In the genomic region with DNA sequence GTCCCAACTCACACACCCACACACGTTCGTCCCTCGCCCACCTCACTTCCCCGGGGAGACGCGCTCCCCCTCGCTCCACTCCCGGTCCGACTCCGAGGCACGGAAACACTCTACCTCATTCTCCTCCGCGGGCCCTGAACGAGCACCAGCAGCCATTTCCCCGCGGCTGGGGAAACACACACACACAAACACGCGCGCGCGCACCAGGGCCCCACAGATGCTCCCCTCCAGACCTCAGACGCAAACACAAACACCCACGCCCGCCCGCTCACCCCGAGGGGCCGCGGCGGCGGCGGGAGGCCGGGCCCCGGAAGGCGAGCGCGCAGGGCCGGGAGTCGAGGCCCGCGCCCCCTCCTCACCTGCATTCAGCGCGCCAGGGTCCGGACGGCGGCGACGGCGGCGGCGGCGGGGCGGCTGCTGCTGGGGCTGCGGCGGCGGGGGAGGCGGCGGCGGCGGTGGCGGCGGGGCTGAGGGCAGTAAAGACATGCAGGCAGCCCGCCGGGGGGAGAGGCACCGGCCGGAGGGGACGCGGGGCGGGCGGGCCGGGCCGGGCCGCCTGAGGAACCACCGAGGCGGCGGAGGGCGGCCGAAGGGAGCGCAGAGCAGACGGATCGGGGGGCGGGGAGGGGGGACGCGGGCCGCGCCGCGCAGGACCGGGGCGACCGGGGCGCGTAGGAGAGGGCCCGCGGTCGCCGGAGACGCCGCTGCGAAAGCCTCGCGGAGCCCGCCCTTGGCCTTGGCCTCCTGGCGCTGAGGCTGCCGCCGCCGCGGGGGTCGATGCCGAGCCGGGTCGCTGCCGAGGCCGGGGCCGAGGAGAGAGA, we compare ENCODE assay signal across 8 mouse cellular contexts. TPM values are rescaled to one million over a fixed set of nuclear protein-coding genes. Genes with fewer than 3 reads are reported as not detected.
A peak's percentile ranks its signal among the peaks of the same experiment; 100 is the strongest.
DNase-seq lines count a peak whose midpoint lies in the region; ATAC-seq lines count a peak whose summit lies in the region.

No protein-coding gene starts in this region.

- H3K4me2 ChIP-seq in neural tube, embryonic 11.5 days (ENCODE audit: low read depth) = peak overlapping the region; percentile 78
- peak overlapping the region; percentile 67 for H3K4me2 ChIP-seq in embryonic facial prominence, embryonic 13.5 days
- peak overlapping the region; percentile 64 for H3K4me2 ChIP-seq in limb, embryonic 12.5 days
- H3K4me2 ChIP-seq in midbrain, embryonic 12.5 days (replicated peaks) = peak overlapping the region; percentile 75

- H3K9ac ChIP-seq in neural tube, embryonic 11.5 days (ENCODE audit: low read length) = peak overlapping the region; percentile 96
- H3K9ac ChIP-seq in embryonic facial prominence, embryonic 13.5 days = peak overlapping the region; percentile 99
- H3K9ac ChIP-seq in limb, embryonic 12.5 days (replicated peaks) = peak overlapping the region; percentile 99
- peak overlapping the region; percentile 92 for H3K9ac ChIP-seq in midbrain, embryonic 12.5 days (replicated peaks)

- WGBS in neural tube, embryonic 11.5 days = under 1% methylated on average over 65 of the region's 114 CpGs
- under 1% methylated on average over 78 of the region's 114 CpGs for WGBS in embryonic facial prominence, embryonic 13.5 days
- WGBS in limb, embryonic 12.5 days = 1% methylated on average over 104 of the region's 114 CpGs
- under 1% methylated on average over 37 of the region's 114 CpGs for WGBS in midbrain, embryonic 12.5 days

- peak; percentile 68 for ATAC-seq in neural tube, embryonic 11.5 days (ENCODE audit: insufficient read depth, low FRiP score, low TSS enrichment)
- peak; percentile 56 for ATAC-seq in embryonic facial prominence, embryonic 13.5 days (ENCODE audit: insufficient number of reproducible peaks, insufficient read depth, low FRiP score, low TSS enrichment, low read depth)
- ATAC-seq in limb, embryonic 12.5 days (ENCODE audit: insufficient number of reproducible peaks, insufficient read depth, low FRiP score, low TSS enrichment, low read depth) = peak; percentile 53; the same call in 1 of the 2 replicates
- ATAC-seq in midbrain, embryonic 12.5 days (ENCODE audit: low FRiP score, low read depth) = peak; percentile 71

- H3K9me3 ChIP-seq in neural tube, embryonic 11.5 days (ENCODE audit: control insufficient read depth, low read length) = no peaks in the 10 kb centered on the region
- H3K9me3 ChIP-seq in embryonic facial prominence, embryonic 13.5 days = no peaks in the 10 kb centered on the region
- H3K9me3 ChIP-seq in limb, embryonic 12.5 days = 0 out of 2 replicates have a peak, but pooled peaks cover 2% of the 10 kb centered on the region
- peaks cover 2% of the 10 kb centered on the region; the same call in 1 of the 2 replicates for H3K9me3 ChIP-seq in midbrain, embryonic 12.5 days

- DNase-seq in neural tube, embryonic 11.5 days (ENCODE audit: low spot score) = peak; percentile 65
- DNase-seq in neural tube, embryonic 10.5 days (ENCODE audit: extremely low spot score, low spot score) = no peak
- DNase-seq in heart, adult 8-10 months (ENCODE audit: low spot score) = peak; percentile 40
- peak; percentile 26 to 46 for DNase-seq in kidney, adult 8-10 months
- peak; percentile 64 to 67 for DNase-seq in spleen, adult 18-20 months

- no peaks in the 10 kb centered on the region for H3K27me3 ChIP-seq in neural tube, embryonic 11.5 days (ENCODE audit: control insufficient read depth, insufficient read depth, low read length)
- no peaks in the 10 kb centered on the region for H3K27me3 ChIP-seq in embryonic facial prominence, embryonic 13.5 days
- no peaks in the 10 kb centered on the region for H3K27me3 ChIP-seq in limb, embryonic 12.5 days
- no peaks in the 10 kb centered on the region for H3K27me3 ChIP-seq in midbrain, embryonic 12.5 days

- H3K36me3 ChIP-seq in neural tube, embryonic 11.5 days (ENCODE audit: control insufficient read depth, insufficient read depth, low read length) = no peaks in the 10 kb centered on the region
- no peaks in the 10 kb centered on the region for H3K36me3 ChIP-seq in embryonic facial prominence, embryonic 13.5 days
- no peaks in the 10 kb centered on the region for H3K36me3 ChIP-seq in limb, embryonic 12.5 days
- H3K36me3 ChIP-seq in midbrain, embryonic 12.5 days = no peaks in the 10 kb centered on the region

- peak overlapping the region; percentile 97 for H3K27ac ChIP-seq in neural tube, embryonic 11.5 days (ENCODE audit: low read depth, low read length)
- peak overlapping the region; percentile 97 for H3K27ac ChIP-seq in embryonic facial prominence, embryonic 13.5 days
- H3K27ac ChIP-seq in limb, embryonic 12.5 days = peak overlapping the region; percentile 100
- peak overlapping the region; percentile 99 for H3K27ac ChIP-seq in midbrain, embryonic 12.5 days (replicated peaks)

- H3K4me1 ChIP-seq in neural tube, embryonic 11.5 days (ENCODE audit: control insufficient read depth, insufficient read depth, low read length) = peaks cover 8% of the 10 kb centered on the region
- peaks cover 16% of the 10 kb centered on the region for H3K4me1 ChIP-seq in embryonic facial prominence, embryonic 13.5 days
- H3K4me1 ChIP-seq in limb, embryonic 12.5 days (replicated peaks) = peaks cover 18% of the 10 kb centered on the region
- H3K4me1 ChIP-seq in midbrain, embryonic 12.5 days = peaks cover 12% of the 10 kb centered on the region

- H3K4me3 ChIP-seq in neural tube, embryonic 11.5 days (ENCODE audit: low read depth, low read length) = peak overlapping the region; percentile 98
- H3K4me3 ChIP-seq in embryonic facial prominence, embryonic 13.5 days = peak overlapping the region; percentile 98
- H3K4me3 ChIP-seq in limb, embryonic 12.5 days (replicated peaks) = peak overlapping the region; percentile 91
- peak overlapping the region; percentile 84 for H3K4me3 ChIP-seq in midbrain, embryonic 12.5 days

RNA-seq across cellular contexts. Expression of a gene that starts 2.2 kb away (rescaled TPM):
- polyA plus RNA-seq in neural tube, embryonic 11.5 days (2014; fragmentation: Nextera tagmentation; extraction: Ambion mirVana) = 9.2 and 12.0 TPM in 2 replicates
- polyA plus RNA-seq in embryonic facial prominence, embryonic 13.5 days (2015; fragmentation: Nextera tagmentation; extraction: Ambion mirVana) = 20.4 and 24.5 TPM in 2 replicates
- total RNA-seq in heart, adult 8-10 months (2022) = 10 to 100 TPM; 47.5 to 56.6 (median 55.9) TPM
- 19.3 and 23.0 TPM in 2 replicates for polyA plus RNA-seq in limb, embryonic 12.5 days (2016; fragmentation: Nextera tagmentation; extraction: Ambion mirVana)
- 12.4 and 16.8 TPM in 2 replicates for polyA plus RNA-seq in midbrain, embryonic 12.5 days (2016; fragmentation: Nextera tagmentation; extraction: Ambion mirVana)

RNA-seq across cellular contexts. Expression of a gene that starts 47.5 kb away (rescaled TPM):
- polyA plus RNA-seq in neural tube, embryonic 11.5 days (2014; fragmentation: Nextera tagmentation; extraction: Ambion mirVana) = 22.3 and 23.2 TPM in 2 replicates
- 19.5 and 21.5 TPM in 2 replicates for polyA plus RNA-seq in embryonic facial prominence, embryonic 13.5 days (2015; fragmentation: Nextera tagmentation; extraction: Ambion mirVana)
- 10 to 100 TPM; 25.4 to 32.5 (median 30.0) TPM for total RNA-seq in heart, adult 8-10 months (2022)
- 24.8 and 27.5 TPM in 2 replicates for polyA plus RNA-seq in limb, embryonic 12.5 days (2016; fragmentation: Nextera tagmentation; extraction: Ambion mirVana)
- 20.5 and 22.5 TPM in 2 replicates for polyA plus RNA-seq in midbrain, embryonic 12.5 days (2016; fragmentation: Nextera tagmentation; extraction: Ambion mirVana)
